In genomic region chr9:80303518-80303917, GRCm38 (mm10) we compare ENCODE assay signal across 9 mouse cellular contexts.
DNase-seq lines count a peak whose midpoint lies in the region; TF ChIP-seq lines count a peak whose summit lies in the region.
"Had no signal": no experiment of that assay in that cellular context is flagged by ENCODE, and none has a peak within 500 bp of the region (broad histone marks: within the 10 kb centered on the region; RNA-seq: fewer than 3 reads in every experiment).

No protein-coding gene starts in this region.

- no peaks in the 10 kb centered on the region for H3K4me1 ChIP-seq in heart, adult 2 months (ENCODE audit: control insufficient read depth, insufficient read depth, low read length)
- no peaks in the 10 kb centered on the region for H3K4me1 ChIP-seq in embryonic facial prominence, embryonic 10.5 days

- intact Hi-C loops in heart, adult 2 months (cut with DNase I): no loop called here
- intact Hi-C loops in left cerebral cortex, postnatal 4 days (cut with DNase I): no loop called here

- no peak overlapping the region for H3K9ac ChIP-seq in heart, adult 2 months (ENCODE audit: low read depth, low read length)
- H3K9ac ChIP-seq: liver, embryonic 14.5 days had no signal

- no peak for TF ChIP-seq EP300 in heart, adult 2 months (IDR thresholded peaks at IDR 0.05; ENCODE audit: insufficient read depth, low read depth, low read length)

- H3K36me3 ChIP-seq in heart, adult 2 months (ENCODE audit: control insufficient read depth, insufficient read depth, low read length): no peaks in the 10 kb centered on the region; the same call in none of the 2 replicates
- H3K36me3 ChIP-seq in embryonic facial prominence, embryonic 10.5 days (replicated peaks): no peaks in the 10 kb centered on the region

- H3K79me2 ChIP-seq in heart, adult 2 months (replicated peaks; ENCODE audit: control insufficient read depth, insufficient read depth, low read length): no peaks in the 10 kb centered on the region

- no peak for TF ChIP-seq POLR2A in heart, adult 2 months (IDR thresholded peaks at IDR 0.05; ENCODE audit: insufficient read depth, low read depth, low read length)

- TF ChIP-seq CTCF in heart, adult 2 months (IDR thresholded peaks at IDR 0.05): peak; percentile 56

- 69% methylated on average over 4 of the region's 4 CpGs for WGBS in heart, adult 2 months
- 77% methylated on average over 4 of the region's 4 CpGs for WGBS in embryonic facial prominence, embryonic 10.5 days

- no peak for DNase-seq in heart, adult 2 months
- DNase-seq in heart, adult 8-10 months (ENCODE audit: low spot score): no peak
- peak; percentile 33 for DNase-seq in thymus, postnatal 14 days
- DNase-seq in thymus, adult 18-20 months: no peak
- DNase-seq in embryonic facial prominence, embryonic 10.5 days (ENCODE audit: low spot score): peak; percentile 21
- DNase-seq in thymus, postnatal 4 days: peak; percentile 42
- no peak for DNase-seq in left cerebral cortex, adult 8-10 months (ENCODE audit: low spot score in 2 of 2)
- no peak for DNase-seq in left cerebral cortex, postnatal 4 days

- no peak overlapping the region for H3K27ac ChIP-seq in heart, adult 2 months
- no peak overlapping the region for H3K27ac ChIP-seq in embryonic facial prominence, embryonic 10.5 days (replicated peaks)
- H3K27ac ChIP-seq: liver, embryonic 14.5 days had no signal

- no peak overlapping the region for H3K4me3 ChIP-seq in heart, adult 2 months
- H3K4me3 ChIP-seq in embryonic facial prominence, embryonic 10.5 days: no peak overlapping the region

- no peaks in the 10 kb centered on the region for H3K9me3 ChIP-seq in embryonic facial prominence, embryonic 10.5 days

- no peaks in the 10 kb centered on the region for H3K27me3 ChIP-seq in heart, adult 2 months (ENCODE audit: control insufficient read depth, insufficient read depth, low read length)
- no peaks in the 10 kb centered on the region for H3K27me3 ChIP-seq in embryonic facial prominence, embryonic 10.5 days (replicated peaks; ENCODE audit: low read depth, poor library complexity, severe bottlenecking)

Comparison
In these comparisons a context has a peak if more than half of its experiments do, and no peak if none do; other contexts are left out.
1. DNase-seq: peak in thymus, postnatal 14 days (single experiment), embryonic facial prominence, embryonic 10.5 days (single experiment) and thymus, postnatal 4 days (single experiment); none in heart, adult 2 months (0 of 2), heart, adult 8-10 months (single experiment), thymus, adult 18-20 months (0 of 2), left cerebral cortex, adult 8-10 months (0 of 2) and left cerebral cortex, postnatal 4 days (single experiment).